Mouse (Mus musculus): Measurements from ENCODE around the gene Ints6.

GRCm38 (mm10) chr14:62808661-62809523 lies 47.9 kb upstream of the Ints6 start:
- TF ChIP-seq GATA1 (IDR thresholded peaks at IDR 0.05; ENCODE audit: low read length) (no peak), TAL1 (IDR thresholded peaks at IDR 0.05; ENCODE audit: low read length) (no peak)
